In the genomic region with DNA sequence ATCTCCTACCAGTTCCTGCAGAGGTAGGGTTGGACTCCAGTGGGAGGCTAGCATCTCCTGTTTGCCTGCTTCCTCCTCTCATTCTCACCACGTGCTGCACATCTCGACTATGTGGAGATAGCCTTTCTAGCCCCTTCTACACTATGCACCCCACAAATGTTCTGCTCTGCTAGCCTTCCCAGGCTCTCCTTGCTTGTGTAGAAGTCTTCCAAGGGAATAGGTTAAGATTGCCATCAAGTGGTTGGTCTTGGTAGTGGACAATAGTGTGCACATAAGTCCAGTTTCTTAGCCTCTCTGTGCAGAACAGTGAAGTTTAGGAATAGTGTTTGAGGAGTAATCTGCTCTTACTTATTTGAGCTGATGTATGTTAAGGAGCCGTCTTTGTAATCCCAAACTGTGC, we compare ENCODE assay signal across 9 mouse cellular contexts.
DNase-seq lines count a peak whose midpoint lies in the region; ATAC-seq lines count a peak whose summit lies in the region.
"Had no signal": no experiment of that assay in that cellular context is flagged by ENCODE, and none has a peak within 500 bp of the region (broad histone marks: within the 10 kb centered on the region; RNA-seq: fewer than 3 reads in every experiment).

No protein-coding gene starts in this region.

- H3K36me3 ChIP-seq in neural tube, embryonic 13.5 days = no peaks in the 10 kb centered on the region
- H3K36me3 ChIP-seq in heart, embryonic 16.5 days (ENCODE audit: control insufficient read depth, insufficient read depth) = no peaks in the 10 kb centered on the region
- H3K36me3 ChIP-seq: midbrain, embryonic 12.5 days had no signal

- peak; percentile 49 for DNase-seq in adrenal gland, postnatal 14 days
- no peak for DNase-seq in adrenal gland, adult 8-10 months
- DNase-seq in neural tube, embryonic 10.5 days (ENCODE audit: extremely low spot score, low spot score) = no peak
- DNase-seq in cerebellum, adult 11-12 months = peak; percentile 37
- DNase-seq in left cerebral cortex, postnatal 10 days (ENCODE audit: extremely low spot score in 1 of 2, low spot score in 2 of 2) = peak; percentile 24 to 41
- DNase-seq in skeletal muscle tissue, adult 2 months (ENCODE audit: low read depth, low spot score) = peak; percentile 47

- no peaks in the 10 kb centered on the region for H3K27me3 ChIP-seq in neural tube, embryonic 13.5 days
- no peaks in the 10 kb centered on the region for H3K27me3 ChIP-seq in heart, embryonic 16.5 days (ENCODE audit: control insufficient read depth, insufficient read depth, low read length)
- H3K27me3 ChIP-seq: midbrain, embryonic 12.5 days had no signal

- H3K9ac ChIP-seq in neural tube, embryonic 13.5 days = no peak overlapping the region
- H3K9ac ChIP-seq in heart, embryonic 16.5 days (ENCODE audit: low read length) = no peak overlapping the region
- H3K9ac ChIP-seq: midbrain, embryonic 12.5 days had no signal

- peaks cover 20% of the 10 kb centered on the region for H3K4me1 ChIP-seq in neural tube, embryonic 13.5 days (replicated peaks)
- H3K4me1 ChIP-seq in heart, embryonic 16.5 days (ENCODE audit: control insufficient read depth, insufficient read depth, low read length) = peaks cover 11% of the 10 kb centered on the region

- H3K9me3 ChIP-seq in neural tube, embryonic 13.5 days = no peaks in the 10 kb centered on the region
- H3K9me3 ChIP-seq in heart, embryonic 16.5 days (replicated peaks; ENCODE audit: control insufficient read depth, low read length) = no peaks in the 10 kb centered on the region
- H3K9me3 ChIP-seq: midbrain, embryonic 12.5 days had no signal

- intact Hi-C loops in left cerebral cortex, postnatal 10 days (cut with DNase I) = no loop called here

- H3K4me2 ChIP-seq in neural tube, embryonic 13.5 days = no peak overlapping the region
- no peak overlapping the region for H3K4me2 ChIP-seq in heart, embryonic 16.5 days (ENCODE audit: low read depth, low read length)
- H3K4me2 ChIP-seq: midbrain, embryonic 12.5 days had no signal

- peak; percentile 27; the same call in 1 of the 2 replicates for ATAC-seq in neural tube, embryonic 13.5 days (ENCODE audit: low read depth)
- ATAC-seq in heart, embryonic 16.5 days (replicated peaks; ENCODE audit: extremely low read depth, insufficient read depth, low FRiP score) = 0 out of 2 replicates have a peak, but pooled peaks have one; percentile 37

- WGBS in neural tube, embryonic 13.5 days = 66% methylated on average over 3 of the region's 3 CpGs
- 31% methylated on average over 3 of the region's 3 CpGs for WGBS in heart, embryonic 16.5 days

- no peak overlapping the region for H3K27ac ChIP-seq in neural tube, embryonic 13.5 days (replicated peaks)
- H3K27ac ChIP-seq in heart, embryonic 16.5 days (ENCODE audit: low read length) = no peak overlapping the region
- H3K27ac ChIP-seq: midbrain, embryonic 12.5 days had no signal

- H3K4me3 ChIP-seq in neural tube, embryonic 13.5 days = no peak overlapping the region
- H3K4me3 ChIP-seq in heart, embryonic 16.5 days (ENCODE audit: low read length) = no peak overlapping the region
- H3K4me3 ChIP-seq: midbrain, embryonic 12.5 days had no signal

Comparison
In these comparisons a context has a peak if more than half of its experiments do, and no peak if none do; other contexts are left out.
1. DNase-seq: peak in adrenal gland, postnatal 14 days (single experiment), cerebellum, adult 11-12 months (single experiment), left cerebral cortex, postnatal 10 days (2 of 2) and skeletal muscle tissue, adult 2 months (single experiment); none in adrenal gland, adult 8-10 months (single experiment) and neural tube, embryonic 10.5 days (single experiment).